Mouse (Mus musculus): ENCODE data around the gene Tnnt3.

GRCm38 (mm10) chr7:142550935-142551373 lies 52.3 kb downstream of the Tnnt3 start:
- TF ChIP-seq POLR2AphosphoS2 (IDR thresholded peaks at IDR 0.05; ENCODE audit: low read length), result no peak
- no peak for TF ChIP-seq USF1 (IDR thresholded peaks at IDR 0.05; ENCODE audit: low read depth, low read length)
- no peak for TF ChIP-seq MAX (IDR thresholded peaks at IDR 0.05; ENCODE audit: low read length)
- TF ChIP-seq TAL1 (IDR thresholded peaks at IDR 0.05; ENCODE audit: low read length), result no peak
- TF ChIP-seq MXI1 (IDR thresholded peaks at IDR 0.05; ENCODE audit: low read depth, low read length), result no peak
- TF ChIP-seq POLR2A (IDR thresholded peaks at IDR 0.05; ENCODE audit: control insufficient read depth in 1 of 2, insufficient read depth in 1 of 2, low read depth in 1 of 2, low read length in 2 of 2, poor library complexity in 1 of 2), result no peak
- TF ChIP-seq CTCF (IDR thresholded peaks at IDR 0.05 in 2 of 3, conservative IDR thresholded peaks at IDR 0.05 in 1 of 3; ENCODE audit: control insufficient read depth in 1 of 3, insufficient read depth in 1 of 3, low read depth in 2 of 3, low read length in 3 of 3, poor library complexity in 1 of 3, severe bottlenecking in 1 of 3), result no peak
- no peak for TF ChIP-seq CHD1 (IDR thresholded peaks at IDR 0.05; ENCODE audit: low read depth, low read length)
- no peak for TF ChIP-seq MEF2A (IDR thresholded peaks at IDR 0.05; ENCODE audit: extremely low read depth, insufficient replicate concordance, low read depth, low read length, poor library complexity, severe bottlenecking)
- TF ChIP-seq ZMIZ1 (IDR thresholded peaks at IDR 0.05; ENCODE audit: low read depth, low read length), result no peak
- TF ChIP-seq CHD2 (IDR thresholded peaks at IDR 0.05; ENCODE audit: low read length), result no peak
- TF ChIP-seq EP300 (IDR thresholded peaks at IDR 0.05; ENCODE audit: low read depth in 1 of 2, low read length in 2 of 2), result no peak
- no peak for TF ChIP-seq ZNF384 (IDR thresholded peaks at IDR 0.05; ENCODE audit: low read depth, low read length)
